Mouse (Mus musculus) skeletal muscle tissue, adult 2 months (tissue): ENCODE data around the gene Pcsk4.

Source experiments
- DNase-seq: peaks from one replicate; pipeline ENCODE4 v3.0.0-alpha.2; 2012; ENCODE audit warnings: low read depth, low spot score

Gene Pcsk4

DNA sequence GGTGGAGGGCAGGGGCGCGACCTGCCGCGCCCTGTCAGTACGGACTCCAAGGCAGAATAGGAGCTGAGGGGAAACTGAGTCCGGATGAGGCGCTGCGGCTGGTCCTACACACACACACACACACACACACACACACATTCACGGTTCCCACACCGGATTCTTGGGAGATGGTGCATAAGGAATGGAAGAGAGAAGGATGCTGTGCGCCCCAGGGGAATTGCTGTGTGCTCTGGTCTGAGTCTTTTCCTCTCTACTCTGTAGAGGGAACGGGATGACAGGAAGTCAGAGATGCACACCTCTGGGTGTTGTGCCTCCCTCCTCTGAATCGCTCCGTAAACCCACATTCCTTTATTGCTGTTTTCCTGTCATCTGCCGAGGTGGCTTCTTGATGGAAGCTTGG is 30.0 kb downstream of the Pcsk4 start:
- DNase-seq = no peak

- no peak for DNase-seq
Measured at GRCm38 (mm10) chr10:80298571-80299281, 30.6 kb downstream of the Pcsk4 start.

GRCm38 (mm10) chr10:80297526-80298133 is 31.7 kb downstream of the Pcsk4 start:
- DNase-seq = no peak

DNA sequence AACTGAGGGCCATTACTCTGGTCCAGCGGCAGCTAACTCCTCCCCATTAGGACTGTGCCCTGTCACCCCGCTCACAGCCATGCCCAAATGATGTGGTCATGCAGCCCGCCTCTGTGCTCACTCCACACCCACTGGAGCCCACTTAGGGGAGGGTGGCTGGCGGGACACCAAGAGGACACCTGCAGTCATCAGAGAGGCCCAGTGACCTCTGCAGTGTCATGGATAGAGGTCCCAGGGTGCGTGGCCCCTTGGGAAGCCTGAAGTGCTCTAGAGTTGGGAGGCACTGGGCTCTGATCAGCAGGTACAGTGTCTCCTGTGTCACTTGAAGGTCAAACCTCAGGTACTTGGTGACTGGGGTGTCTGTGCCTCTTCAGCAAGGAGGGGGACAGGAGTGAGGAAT is 32.5 kb downstream of the Pcsk4 start:
- no peak for DNase-seq

- peak; percentile 58 for DNase-seq
Measured at GRCm38 (mm10) chr10:80295618-80296425, 33.5 kb downstream of the Pcsk4 start, which contains the start of gene Apc2. Gene Apc2 (plus strand): TSS chr10:80295977.

GRCm38 (mm10) chr10:80294788-80295303 is 34.5 kb downstream of the Pcsk4 start:
- DNase-seq = no peak

DNA sequence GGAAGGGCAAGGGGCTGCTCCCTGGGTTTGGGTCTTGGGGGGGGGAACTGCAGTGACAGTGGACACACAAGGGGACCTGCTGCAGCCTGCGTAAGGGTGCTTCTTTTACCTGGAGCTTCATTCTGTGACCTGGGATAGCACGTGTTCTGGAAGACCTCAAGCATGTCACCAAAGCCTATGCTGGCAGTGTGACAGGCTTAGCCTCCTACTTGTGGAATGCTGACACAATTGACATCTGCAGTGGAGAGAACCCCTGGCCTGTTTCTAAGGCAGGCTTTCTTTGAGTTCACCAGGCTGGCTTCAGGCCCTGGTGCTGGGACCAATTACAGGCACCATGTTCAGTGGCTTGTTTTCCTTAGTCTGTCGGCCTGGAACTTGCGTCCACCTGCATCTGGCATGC is 35.0 kb downstream of the Pcsk4 start:
- no peak for DNase-seq

- no peak for DNase-seq
Measured at GRCm38 (mm10) chr10:80293325-80293724, 36.0 kb downstream of the Pcsk4 start.

- DNase-seq = peak; percentile 95
Measured at GRCm38 (mm10) chr10:80292251-80293146, 36.8 kb downstream of the Pcsk4 start, which contains the start of gene Rps15. Gene Rps15 (plus strand): TSS chr10:80292453.

GRCm38 (mm10) chr10:80288657-80289056 is 40.6 kb downstream of the Pcsk4 start:
- DNase-seq = no peak

- no peak for DNase-seq
Measured at GRCm38 (mm10) chr10:80288097-80288496, 41.2 kb downstream of the Pcsk4 start.

DNA sequence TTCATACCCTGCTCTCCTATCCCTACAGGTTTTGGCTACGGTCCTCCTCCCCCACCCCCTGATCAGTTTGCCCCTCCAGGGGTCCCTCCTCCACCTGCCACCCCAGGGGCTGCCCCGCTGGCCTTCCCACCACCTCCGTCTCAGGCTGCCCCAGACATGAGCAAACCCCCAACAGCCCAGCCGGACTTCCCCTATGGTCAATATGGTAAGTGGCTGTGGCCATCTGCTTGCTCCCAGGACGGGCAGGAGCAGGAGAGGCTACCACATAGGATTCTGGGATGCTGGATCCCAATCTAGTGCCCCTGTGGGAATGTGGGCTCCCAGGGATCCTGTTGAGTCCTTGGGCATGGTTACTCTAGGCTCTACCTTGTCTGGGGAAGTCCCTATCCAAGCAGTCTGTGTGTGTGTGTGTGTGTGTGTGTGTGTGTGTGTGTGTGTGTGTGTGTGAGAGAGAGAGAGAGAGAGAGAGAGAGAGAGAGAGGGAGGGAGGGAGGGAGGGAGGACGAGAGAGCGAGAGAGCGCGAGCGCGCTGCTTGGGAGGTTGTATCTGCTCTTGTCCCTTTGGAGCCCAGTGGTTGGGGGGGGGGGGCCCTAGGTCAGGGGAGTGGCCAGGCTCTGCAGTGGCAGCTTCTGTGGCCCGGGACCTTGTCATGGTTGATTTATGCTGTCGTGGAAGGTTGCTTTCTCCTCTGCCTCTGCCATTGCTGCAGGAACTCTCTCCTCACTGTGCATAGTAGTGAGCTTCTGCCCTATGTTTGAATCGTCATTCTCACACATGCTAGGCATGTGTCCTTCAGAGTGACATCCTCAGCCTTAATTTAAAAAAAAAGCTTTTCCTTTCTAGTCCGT is 43.9 kb downstream of the Pcsk4 start:
- no peak for DNase-seq

- DNase-seq = no peak
Measured at GRCm38 (mm10) chr10:80282481-80283441, 46.5 kb downstream of the Pcsk4 start.

GRCm38 (mm10) chr10:80281921-80282371 is 47.4 kb downstream of the Pcsk4 start:
- peak; percentile 65 for DNase-seq

GRCm38 (mm10) chr10:80281304-80281703 is 48.0 kb downstream of the Pcsk4 start:
- no peak for DNase-seq

GRCm38 (mm10) chr10:80279273-80279672 is 50.0 kb downstream of the Pcsk4 start:
- no peak for DNase-seq

DNA sequence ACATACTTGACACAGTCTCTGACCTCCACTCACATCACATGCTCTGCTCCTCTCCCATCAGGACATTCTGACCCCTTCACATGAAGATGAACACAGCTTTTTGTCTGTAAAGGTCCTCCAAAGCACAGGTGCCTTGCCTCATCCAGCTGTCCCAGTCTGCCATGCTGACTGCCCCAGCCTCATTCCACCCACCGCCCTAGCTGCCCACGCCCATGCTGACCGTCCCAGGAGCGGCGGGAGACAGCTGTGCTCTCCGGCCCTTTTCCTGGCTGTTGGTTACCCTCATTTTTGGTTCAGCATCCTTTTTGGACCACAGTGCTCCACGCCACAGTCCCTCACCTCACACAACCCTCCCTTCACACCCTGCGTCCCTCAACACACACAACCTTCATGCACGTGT is 50.9 kb downstream of the Pcsk4 start:
- no peak for DNase-seq

GRCm38 (mm10) chr10:80276238-80276637 is 53.1 kb downstream of the Pcsk4 start:
- no peak for DNase-seq

DNA sequence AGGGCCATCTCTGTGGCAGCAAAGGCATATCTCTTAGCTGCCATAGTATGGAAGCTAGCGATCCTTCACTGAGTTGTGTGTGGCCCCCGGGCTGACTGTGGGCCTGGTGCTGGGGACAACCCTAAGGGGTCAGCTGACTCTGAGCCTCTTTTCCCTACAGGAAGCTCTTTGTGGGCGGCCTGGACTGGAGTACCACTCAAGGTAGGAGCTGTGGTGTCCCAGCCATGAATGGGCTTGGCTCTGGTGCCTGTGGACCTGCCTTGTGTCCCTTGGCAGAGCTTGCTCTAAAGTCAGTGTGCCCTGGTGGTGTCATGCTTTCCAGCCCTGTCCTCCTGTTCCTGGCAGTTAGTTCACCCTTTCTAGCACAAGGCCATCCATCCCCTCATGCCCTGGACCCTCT is 55.5 kb downstream of the Pcsk4 start:
- no peak for DNase-seq
